Mouse (Mus musculus): ENCODE measurements at regions not wholly inside any gene's neighbourhood (a gene's known extent, or its start where the extent isn't known, plus 50 kb on each side); places are given as distances from the start of the nearest gene placed in this dataset.
"Not testable (repeated sequence)": the region's sequence is repeated elsewhere in the genome, so short reads cannot be mapped to it uniquely, and the experiment has no call there.

DNA sequence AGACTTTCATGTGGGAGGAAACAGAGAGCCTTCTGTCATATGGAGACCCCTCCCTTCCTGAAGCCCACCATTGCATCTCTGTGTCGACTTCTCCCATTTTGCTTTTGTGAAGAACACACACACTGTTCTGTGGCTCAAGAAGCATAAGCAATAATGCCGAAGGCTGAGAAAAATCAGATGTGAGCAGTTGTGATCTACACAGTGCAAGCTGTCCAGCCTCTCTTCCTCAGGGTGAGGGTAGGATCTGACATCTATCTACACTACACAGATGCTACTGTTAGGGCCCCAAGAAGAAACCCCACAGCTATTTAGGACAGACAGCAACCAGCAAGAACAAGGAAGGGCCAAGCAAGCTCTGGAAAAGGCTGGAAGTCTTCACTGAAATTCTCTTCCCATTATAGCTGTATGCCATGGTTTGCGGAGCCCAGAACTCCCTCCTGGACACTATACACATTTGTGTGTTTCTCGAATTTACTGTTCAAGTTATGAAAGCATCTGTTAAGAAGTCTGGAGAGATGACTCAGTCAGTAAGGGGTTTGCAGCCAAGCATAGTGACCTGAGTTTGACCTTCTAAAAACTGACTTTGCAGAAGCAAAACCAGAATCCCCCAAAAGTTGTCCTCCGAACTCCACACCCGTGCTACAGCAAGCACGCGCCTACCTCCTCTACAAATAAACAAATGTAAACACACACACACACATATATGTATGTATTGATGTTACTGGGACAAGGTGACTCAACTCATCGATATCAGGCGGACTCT, 218.3 kb upstream of the Sesn3 start:
- DNase-seq (ENCODE audit: low read depth in 2 of 2, low spot score in 2 of 2): no peak

DNA sequence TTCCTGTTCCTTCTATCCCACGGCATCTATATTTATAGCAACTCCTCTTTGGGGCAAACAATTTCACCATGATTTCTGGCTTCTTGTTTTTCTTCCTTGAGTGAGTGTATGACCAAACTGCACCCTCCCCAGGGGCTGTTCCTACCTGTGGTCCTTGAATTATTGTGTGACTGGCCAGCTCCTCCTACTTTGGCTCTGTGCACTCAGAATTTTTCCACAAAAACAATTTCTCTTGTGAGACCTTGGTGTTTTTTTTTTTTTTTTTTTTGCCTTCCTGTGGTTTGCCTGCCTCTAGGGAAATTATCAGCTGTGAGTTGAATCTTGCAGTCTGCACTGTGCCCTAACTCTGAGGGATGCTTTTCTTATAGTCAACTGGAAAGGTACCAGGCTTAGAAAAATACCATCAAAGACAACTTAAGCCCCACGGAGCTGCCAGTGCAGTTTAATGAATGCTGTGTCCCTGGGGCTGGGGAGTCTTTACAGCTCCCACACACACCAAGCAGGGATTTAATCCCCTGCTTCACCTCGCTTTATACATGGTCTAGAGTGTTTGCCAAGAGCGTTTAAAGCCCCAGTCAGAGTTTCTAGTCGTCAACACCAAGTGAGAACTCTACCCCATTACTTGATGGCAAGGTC, 216.2 kb upstream of the Sesn3 start:
- DNase-seq (ENCODE audit: low read depth in 2 of 2, low spot score in 2 of 2): no peak

DNA sequence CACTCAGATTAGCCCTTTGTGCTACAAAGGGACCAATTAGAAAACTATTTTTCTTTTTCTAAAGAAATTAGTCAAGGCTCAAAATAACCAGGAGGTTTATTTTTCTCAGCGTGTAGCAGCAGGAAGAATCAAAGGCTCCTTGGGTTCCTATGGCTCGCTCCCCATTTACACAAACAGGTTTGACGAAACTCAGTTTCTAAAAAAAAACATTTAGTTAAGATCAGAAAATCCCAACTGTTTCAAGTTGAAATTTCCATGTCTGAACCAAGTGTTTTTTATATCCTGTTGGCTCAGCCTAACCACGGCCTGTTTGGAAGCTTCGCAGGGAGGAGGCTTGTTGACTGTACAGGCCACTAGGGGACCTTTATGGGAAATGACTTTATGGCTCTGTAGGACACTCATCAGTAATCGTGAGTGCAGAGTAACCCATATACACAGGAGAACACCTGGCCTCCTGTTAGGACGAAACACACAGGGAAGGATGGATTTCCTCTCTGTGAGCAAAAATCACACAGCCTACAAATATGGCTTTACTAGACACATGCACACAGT, 215.6 kb upstream of the Sesn3 start:
- DNase-seq (ENCODE audit: low read depth in 2 of 2, low spot score in 2 of 2): no peak

DNA sequence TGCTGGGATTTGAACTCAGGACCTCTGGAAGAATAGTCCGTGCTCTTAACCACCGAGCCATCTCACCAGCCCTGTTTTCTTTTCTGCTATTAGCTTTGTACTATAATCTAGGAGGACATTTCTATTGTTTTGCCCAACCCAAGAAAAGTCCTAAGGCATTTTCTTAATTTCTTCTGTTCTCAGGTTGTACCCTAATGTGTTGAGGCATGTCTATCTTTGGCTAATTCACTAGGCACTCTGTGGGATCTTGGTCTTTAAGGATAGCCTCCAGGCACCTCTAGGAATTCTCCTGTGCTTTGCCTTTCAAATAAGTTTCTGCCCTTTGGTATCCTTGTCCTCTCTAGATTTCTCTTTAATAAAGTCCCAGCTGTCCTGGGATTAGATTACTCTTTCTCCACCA, 214.6 kb upstream of the Sesn3 start:
- DNase-seq (ENCODE audit: low read depth in 2 of 2, low spot score in 2 of 2): no peak

DNA sequence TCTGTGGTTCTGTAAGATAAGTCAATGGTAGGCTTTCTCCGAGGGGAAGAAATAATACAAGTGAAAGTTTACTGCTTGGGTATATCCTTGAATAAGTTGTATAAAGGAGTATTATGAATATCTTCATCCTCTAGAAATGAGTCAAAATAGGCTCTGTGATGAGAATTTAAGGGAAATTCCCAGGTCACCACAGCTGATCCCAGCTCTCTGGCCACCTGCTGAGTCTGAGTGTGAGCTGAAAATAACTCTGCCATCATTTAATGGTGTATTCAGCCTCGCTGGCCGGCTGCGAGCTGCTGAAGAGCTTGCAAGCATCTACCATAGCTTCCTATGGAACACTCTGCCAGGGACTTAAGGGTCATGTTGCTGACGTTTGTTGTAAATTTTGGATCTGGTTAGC, 213.5 kb upstream of the Sesn3 start:
- DNase-seq (ENCODE audit: low read depth in 2 of 2, low spot score in 2 of 2): no peak

DNA sequence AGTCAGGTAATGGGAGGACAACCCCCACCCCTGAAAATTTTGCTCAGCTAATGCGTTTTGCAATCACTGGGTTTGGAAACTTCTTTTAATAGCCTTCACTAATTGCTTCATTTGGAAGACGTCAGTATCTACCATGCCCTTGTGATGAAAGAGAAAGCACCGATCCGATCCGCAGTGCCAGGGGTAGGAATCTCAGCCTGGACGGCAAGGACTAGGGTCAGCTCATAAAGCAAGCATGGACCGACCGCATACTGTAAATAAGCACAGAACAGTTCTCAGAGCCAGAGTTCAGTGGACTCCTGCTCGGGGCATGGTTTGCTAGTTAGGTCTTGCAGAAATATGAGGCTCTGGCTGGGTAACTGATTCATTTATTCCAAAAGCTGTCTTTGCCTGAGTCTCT, 213.0 kb upstream of the Sesn3 start:
- no peak for DNase-seq (ENCODE audit: low read depth in 2 of 2, low spot score in 2 of 2)

DNA sequence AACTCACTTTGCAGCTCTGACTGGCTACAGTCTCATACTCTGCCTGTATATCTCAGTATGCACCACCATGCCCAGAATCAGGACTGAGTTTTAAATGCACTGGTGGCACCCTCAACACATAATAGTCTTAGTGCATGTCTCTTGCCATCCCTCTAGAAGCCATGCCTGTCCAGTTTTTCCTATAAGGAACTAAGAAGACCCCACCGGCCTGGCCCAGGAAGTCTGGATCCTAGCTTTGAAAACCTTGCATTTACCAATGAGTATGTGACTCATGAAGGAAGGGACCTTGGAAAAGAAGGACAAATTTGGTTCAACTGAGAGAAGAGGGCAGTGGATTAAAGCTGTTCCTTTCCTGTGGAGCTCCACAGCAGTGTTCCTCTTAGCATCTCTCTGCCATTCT, 212.2 kb upstream of the Sesn3 start:
- no peak for DNase-seq (ENCODE audit: low read depth in 2 of 2, low spot score in 2 of 2)

DNA sequence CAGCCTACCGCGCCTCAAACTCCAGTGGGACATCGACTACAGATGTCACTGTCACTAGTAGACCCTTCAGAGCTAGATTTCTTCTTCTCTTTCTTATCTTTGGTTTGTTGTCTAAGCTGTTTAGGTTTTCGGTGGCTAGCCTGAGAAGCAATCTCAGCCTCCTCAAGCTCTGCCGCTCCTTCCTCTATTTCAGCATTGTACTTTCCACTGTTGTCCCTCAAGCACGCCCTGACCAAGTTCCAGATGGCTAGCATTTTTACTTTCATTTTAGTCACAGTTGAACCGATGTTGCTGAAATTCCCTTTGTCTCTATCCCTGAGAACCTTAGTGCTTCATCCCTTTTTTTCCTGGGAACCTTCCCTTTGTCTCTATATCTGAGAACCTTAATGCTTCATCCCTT, 208.1 kb upstream of the Sesn3 start:
- DNase-seq (ENCODE audit: low read depth in 2 of 2, low spot score in 2 of 2): not testable (repeated sequence)

DNA sequence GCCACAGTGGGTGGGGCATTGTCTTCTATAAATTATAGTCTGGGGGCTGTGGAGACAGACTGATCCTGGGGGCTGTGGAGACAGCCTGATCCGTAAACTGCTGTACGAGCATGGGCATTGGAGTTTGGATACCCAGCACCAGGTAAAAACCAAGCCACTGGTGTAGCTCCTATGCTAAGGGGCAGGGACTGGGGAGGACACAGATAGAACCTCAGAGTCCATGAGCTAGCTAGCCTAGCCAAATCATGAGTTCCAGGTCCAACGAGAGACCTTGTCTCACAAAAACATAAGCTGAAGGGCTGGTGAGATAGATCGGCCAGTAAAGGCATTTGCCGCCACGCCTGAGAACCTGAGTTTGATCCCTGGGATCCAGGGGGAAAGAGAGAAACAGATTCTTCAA, 205.8 kb upstream of the Sesn3 start:
- DNase-seq (ENCODE audit: low read depth in 2 of 2, low spot score in 2 of 2): no peak

DNA sequence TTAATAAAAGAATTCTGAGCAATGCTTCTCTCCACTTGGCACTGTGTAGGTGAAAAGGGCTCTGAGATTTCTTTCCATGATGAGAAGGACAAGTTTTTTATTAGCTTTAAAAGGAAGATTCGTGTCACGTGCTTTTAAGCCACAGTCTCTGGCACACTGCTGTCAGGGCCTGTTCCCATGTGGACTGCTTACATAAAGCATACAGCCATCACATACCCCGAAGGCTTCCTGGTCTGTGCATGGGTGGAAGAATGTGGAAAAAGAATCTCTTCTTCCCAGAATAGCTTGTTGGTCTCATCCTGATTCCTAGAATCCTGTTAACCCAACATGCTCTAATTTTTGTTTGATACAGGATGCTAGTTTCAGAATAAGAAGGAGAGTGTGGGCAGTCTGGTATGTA, 205.1 kb upstream of the Sesn3 start:
- no peak for DNase-seq (ENCODE audit: low read depth in 2 of 2, low spot score in 2 of 2)

DNA sequence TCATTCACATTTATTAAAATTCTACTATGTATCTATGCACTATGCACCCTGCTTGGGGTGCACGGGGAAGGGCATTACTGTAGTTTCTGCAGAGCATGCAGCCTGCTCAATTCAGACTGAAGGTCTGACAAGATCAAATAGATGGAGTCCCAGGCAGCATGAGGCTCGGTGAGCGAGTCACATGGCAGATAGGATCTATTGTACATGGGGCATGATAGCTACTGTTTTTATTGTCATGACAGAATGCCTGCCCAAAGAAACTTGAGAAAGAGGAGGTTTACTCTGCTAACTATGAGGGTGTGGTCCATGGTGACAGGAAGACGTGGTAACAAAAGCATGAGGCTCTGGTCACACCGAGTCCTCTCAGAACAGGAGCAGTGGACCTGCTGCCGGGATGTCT, 203.1 kb upstream of the Sesn3 start:
- DNase-seq (ENCODE audit: low read depth in 2 of 2, low spot score in 2 of 2): no peak

DNA sequence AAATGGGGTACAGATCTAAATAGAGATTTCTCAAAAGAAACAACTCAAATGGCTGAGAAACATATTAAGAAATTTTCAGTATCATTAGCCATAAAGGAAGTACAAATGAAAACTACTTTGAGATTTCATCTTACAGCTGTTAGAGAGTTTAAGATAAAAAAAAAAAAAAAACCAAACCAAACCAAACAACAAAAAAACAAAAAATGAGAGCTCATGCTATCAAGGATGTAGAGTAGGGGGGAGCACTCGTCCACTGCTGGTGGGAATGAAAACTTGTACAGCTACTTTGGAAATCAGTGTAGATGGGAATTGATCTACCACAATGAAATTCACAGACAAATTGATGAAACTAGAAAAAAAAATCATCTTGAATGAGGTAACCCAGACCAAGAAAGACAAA, 201.9 kb upstream of the Sesn3 start:
- no peak for DNase-seq (ENCODE audit: low read depth in 2 of 2, low spot score in 2 of 2)

DNA sequence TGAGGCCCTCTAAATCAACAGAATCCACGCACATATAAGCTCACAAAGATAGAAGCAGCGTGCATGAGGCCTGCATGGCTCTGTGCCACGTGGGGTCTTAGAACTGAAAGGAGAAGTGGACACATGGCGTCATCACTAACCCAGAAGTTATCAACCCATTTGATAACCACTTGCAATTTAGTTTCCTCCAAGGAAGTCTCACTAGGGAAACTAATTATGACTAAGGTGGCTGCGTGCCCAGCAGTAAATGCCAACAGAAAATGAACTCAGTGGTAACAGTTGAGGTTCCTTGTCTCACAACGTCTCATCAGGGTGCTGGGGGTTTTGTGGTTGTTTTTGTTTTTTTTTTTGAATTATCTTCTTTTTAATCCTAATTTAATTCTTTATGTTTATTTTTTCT, 200.6 kb upstream of the Sesn3 start:
- DNase-seq (ENCODE audit: low read depth in 2 of 2, low spot score in 2 of 2): no peak

DNA sequence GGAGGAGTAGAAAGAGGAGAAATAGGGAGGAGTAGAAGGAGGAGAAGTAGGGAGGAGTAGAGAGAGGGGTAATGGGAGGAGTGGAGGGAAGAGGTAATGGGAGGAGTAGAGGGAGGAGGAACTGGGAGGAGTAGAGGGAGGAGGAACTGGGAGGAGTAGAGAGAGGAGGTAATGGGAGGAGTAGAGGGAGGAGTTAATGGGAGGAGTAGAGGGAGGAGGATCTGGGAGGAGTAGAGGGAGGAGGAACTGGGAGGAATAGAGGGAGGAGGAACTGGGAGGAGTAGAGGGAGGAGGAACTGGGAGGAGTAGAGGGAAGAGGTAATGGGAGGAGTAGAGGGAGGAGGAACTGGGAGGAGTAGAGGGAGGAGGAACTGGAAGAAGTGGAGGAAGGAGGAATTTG, 200.0 kb upstream of the Sesn3 start:
- DNase-seq (ENCODE audit: low read depth in 2 of 2, low spot score in 2 of 2): not testable (repeated sequence)

DNA sequence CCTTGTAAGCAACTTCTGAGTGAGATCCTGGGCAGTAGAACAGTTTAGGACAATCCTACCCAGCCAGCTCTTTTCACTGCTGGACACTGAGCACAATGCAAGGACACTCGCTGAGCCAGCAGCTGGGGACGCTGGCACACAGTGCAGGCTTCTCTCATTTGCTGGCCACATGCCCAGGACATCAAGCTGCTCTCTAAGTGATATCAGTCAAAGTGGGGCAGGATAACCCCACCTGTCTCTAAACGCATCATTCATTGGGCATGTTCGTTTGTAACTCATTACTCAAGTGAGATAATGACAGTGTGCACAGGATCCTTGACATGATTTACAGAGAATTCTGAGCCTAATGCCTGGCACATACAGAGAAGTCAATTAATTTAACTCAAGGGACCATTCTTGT, 199.4 kb upstream of the Sesn3 start:
- no peak for DNase-seq (ENCODE audit: low read depth in 2 of 2, low spot score in 2 of 2)

DNA sequence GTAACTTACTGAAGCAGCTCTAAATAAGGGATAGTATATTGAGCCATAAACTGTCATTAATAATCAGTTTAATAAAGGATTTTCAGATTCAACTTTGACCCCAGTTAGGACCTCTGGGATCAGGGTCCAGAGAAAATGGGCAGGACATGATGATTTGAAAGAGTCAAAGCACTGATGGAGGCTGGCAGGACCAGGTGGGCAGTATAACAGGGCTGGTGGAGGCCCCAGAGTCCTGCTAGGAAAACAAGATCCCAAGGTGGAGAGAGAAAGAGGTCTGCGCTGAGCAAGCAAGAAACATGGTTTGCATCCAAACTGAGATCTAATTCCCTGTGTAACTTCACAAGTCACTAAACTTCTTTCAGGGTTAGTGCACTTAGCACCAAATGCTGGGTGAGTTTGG, 199.0 kb upstream of the Sesn3 start:
- DNase-seq (ENCODE audit: low read depth in 2 of 2, low spot score in 2 of 2): no peak

DNA sequence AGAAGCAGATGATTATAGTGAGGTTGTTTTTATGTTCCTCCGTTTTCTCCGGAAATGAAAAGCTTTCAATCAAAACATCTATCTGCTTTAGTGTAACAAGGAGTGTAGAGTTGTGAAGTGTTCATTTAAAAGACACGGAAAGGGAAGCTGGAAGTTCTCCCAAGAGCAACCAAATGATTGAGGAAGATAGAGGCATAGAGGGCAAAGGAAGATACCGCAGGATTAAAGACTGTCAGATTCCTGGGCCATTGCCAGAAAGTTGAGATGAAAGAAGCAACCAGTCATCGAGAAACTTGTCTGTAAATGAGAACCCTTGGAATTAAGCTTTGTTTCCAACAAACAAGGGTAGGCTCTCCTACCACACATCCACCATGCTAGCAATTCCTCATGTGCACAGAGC, 198.1 kb upstream of the Sesn3 start:
- no peak for DNase-seq (ENCODE audit: low read depth in 2 of 2, low spot score in 2 of 2)

DNA sequence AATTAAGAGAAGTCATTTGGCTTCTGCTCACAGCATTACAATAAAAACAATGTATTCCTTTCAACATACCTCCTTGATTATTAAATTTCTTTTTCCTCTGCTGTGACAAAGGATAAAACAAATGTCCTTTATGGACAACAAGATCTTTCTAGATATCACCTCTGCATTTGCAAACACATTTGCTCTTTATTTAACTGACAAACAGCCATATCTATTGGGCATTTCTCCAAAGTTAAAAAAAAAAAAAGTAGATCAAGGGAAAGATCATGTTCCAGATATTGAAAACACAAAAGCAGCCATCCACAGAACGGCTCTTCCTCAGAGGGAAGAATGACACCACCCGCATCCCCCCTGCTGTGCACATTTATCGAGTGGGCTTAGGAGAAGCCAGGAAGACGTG, 193.7 kb upstream of the Sesn3 start:
- DNase-seq (ENCODE audit: low read depth in 2 of 2, low spot score in 2 of 2): no peak

DNA sequence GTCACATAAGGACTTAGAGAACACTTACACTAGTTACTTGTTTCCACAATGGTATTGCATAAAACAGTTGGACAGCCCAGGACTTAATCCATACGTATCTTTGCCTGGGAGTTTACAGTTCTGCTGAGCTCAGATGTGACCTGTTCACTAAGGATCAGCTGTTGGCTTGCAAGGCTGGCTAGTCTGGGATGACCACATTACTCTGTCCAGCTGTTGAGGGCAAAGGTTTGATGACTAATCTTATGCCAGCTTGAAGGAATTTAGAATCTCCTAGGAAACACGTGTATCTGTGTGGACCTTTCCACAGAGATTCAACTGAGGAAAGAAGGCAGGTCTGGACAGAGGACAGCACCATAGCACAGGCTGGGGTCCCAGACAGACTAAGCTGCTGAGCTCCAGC, 188.7 kb upstream of the Sesn3 start:
- DNase-seq (ENCODE audit: low read depth in 2 of 2, low spot score in 2 of 2): no peak

DNA sequence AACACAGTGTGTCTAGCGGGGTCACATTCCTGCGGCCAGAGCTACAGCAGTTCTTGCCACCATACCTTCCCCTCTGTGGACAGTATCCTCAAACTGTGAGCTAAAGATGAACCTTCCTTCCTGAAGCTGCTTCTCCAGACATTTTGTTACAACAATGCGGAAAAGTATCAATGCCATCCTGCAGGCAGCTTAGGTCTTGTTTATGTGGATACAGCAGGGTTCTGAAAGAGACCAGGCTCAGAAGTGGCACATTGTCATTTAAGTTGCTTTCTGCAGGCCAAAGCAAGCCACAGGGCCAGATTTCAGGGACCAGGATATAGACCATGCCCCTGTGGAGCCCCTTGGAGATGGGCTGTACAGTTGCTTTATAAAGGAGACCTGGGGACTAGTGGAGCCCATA, 188.3 kb upstream of the Sesn3 start:
- no peak for DNase-seq (ENCODE audit: low read depth in 2 of 2, low spot score in 2 of 2)

DNA sequence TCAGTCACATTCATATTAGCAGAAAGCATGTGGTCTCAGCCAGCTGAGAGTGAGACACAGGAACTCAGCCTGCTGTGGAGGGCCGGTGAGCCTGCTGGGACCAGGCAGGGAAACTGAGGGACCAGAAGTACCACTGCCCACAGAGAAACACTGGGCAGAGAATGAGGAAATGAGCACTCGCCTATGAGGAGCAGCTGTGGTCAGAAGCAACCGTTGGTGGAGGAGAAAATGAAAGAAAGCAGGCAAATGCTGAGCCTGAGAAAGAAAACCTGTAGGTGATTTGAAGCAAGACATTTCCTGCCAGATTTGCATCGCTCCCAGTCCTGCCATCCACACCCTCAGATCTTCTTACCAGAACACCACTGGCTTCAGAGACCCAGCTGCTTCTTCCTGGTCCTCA, 187.0 kb upstream of the Sesn3 start:
- no peak for DNase-seq (ENCODE audit: low read depth in 2 of 2, low spot score in 2 of 2)

DNA sequence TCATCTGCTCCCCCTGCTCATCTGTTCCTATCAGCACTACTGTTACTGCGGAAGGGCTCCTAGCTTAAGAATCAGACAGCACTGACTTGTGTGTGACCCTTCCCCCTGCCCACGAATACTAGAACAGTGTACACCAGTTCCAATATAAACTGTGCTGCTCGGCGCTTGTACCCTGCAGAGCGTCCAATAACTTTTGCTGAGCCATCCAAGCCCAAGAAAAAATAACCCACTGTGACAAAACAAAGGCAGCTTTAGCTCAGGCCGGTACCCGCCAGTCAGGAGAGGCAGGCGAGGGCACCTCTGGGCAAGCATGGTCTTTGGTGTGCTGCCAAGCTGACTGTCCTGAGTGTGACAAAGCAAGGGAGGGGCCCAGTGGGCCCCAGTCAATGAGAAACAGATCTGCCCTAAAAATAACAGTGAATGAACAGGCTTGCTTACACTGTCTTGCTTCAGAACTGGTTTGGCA, 185.0 kb upstream of the Sesn3 start:
- no peak for DNase-seq (ENCODE audit: low read depth in 2 of 2, low spot score in 2 of 2)

DNA sequence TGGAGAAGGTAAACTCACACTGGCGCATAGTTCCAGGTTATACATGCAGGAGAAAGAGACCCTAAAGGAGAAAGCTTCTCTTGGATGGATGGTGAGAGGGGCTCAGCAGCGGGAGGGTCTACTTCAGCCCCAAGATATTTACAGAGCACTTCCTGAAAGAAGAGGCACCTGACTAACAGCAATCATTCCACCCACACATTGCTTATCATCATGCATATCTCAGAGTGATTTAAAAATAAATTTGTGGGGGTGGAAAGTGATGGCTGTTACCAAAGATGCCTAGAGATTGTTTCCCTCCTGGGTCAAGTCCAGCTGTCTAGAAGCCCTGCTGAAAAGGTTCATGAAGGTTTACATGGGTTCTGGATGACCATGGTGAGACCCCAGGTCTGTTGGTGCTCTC, 184.4 kb upstream of the Sesn3 start:
- DNase-seq (ENCODE audit: low read depth in 2 of 2, low spot score in 2 of 2): no peak
